Mouse (Mus musculus): ENCODE results near the gene Srek1ip1.

Gene Srek1ip1

GRCm38 (mm10) chr13:104792184-104792583, at the start of gene Srek1ip1:
Srek1ip1 (plus strand) TSS chr13:104792484.
- DNase-seq (ENCODE audit: low spot score in 2 of 2): no peak

DNA sequence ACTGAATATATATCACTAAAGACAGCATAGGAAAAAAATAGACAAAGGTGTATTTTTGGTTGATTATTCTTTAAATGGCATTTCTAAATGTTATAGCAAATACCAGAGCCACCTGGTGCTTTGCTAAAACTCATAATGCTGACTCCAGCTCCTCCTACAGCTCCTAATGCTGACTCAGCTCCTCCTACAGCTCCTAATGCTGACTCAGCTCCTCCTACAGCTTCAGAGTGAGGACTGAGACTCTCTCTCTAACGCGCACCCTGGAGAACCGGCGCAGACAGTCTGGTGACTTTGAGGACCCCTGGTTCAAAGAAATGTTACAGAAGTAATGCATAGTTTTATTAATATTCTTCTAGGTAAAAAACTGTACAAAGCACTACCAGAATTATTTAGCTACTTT, 49.4 kb upstream of the Srek1ip1 start:
- DNase-seq (ENCODE audit: low spot score in 2 of 2): no peak

DNA sequence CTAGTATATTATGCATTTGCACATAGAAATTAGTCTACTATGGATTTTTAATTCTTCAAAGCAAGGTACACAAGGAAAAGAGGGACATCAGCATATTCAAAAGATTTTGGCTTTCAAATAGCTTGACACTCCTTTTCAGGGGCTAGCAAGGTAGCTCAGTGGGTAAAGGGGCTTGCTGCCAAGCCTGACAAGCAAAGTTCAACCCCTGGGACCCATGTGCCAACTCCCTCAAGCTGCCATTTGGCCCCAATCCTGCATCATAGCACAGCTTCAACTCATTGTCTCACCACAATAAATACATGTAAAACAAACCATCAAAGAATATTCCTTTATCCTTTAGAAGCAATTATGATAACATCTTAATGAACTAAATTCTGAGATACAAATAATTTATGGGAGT, 45.3 kb upstream of the Srek1ip1 start:
- no peak for DNase-seq (ENCODE audit: low spot score in 2 of 2)

- no peak for DNase-seq (ENCODE audit: low spot score in 2 of 2)
These were observed 32.9 kb upstream of the Srek1ip1 start for GRCm38 (mm10) chr13:104759381-104759780.

DNA sequence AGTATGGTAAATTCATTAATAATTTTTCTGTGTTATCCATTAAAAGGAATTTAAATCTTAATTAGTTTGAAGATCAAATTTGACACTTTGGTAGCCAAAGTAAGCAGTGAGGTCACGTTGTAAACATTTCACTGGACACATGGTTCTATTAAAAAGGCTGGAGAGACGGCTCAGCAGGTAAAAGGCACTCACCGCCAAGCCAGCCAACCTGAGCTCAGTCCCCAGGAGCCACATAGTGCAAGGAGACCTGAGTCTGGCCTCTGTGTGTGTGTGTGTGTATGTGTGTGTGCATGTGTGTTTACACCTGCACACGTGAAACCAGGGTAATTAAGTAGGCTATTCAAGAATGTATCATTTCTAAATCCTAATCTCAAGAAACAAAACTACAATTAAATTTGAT, 29.9 kb upstream of the Srek1ip1 start:
- DNase-seq (ENCODE audit: low spot score in 2 of 2): no peak

GRCm38 (mm10) chr13:104763193-104763592, 29.1 kb upstream of the Srek1ip1 start:
- no peak for DNase-seq (ENCODE audit: low spot score in 2 of 2)

GRCm38 (mm10) chr13:104779104-104779670, 13.1 kb upstream of the Srek1ip1 start:
- DNase-seq (ENCODE audit: low spot score in 2 of 2): no peak

GRCm38 (mm10) chr13:104787260-104787659, 5.0 kb upstream of the Srek1ip1 start:
- DNase-seq (ENCODE audit: low spot score in 2 of 2): no peak

GRCm38 (mm10) chr13:104789663-104790062, 2.6 kb upstream of the Srek1ip1 start:
- peak in 1 of 2 experiments; percentile 37 for DNase-seq (ENCODE audit: low spot score in 2 of 2)

GRCm38 (mm10) chr13:104794421-104794820, 2.1 kb downstream of the Srek1ip1 start:
- no peak for DNase-seq (ENCODE audit: low spot score in 2 of 2)

GRCm38 (mm10) chr13:104799067-104799466, 6.8 kb downstream of the Srek1ip1 start:
- no peak for DNase-seq (ENCODE audit: low spot score in 2 of 2)

- DNase-seq (ENCODE audit: low spot score in 2 of 2): no peak
These were observed 7.4 kb downstream of the Srek1ip1 start for GRCm38 (mm10) chr13:104799566-104800182.

GRCm38 (mm10) chr13:104805681-104806080, 13.4 kb downstream of the Srek1ip1 start:
- peak in 1 of 2 experiments; percentile 17 for DNase-seq (ENCODE audit: low spot score in 2 of 2)

- DNase-seq (ENCODE audit: low spot score in 2 of 2): no peak
These were observed 24.0 kb downstream of the Srek1ip1 start for GRCm38 (mm10) chr13:104816270-104816634.

GRCm38 (mm10) chr13:104816635-104817571, 24.6 kb downstream of the Srek1ip1 start, which contains the start of gene Cwc27:
Cwc27 (minus strand) TSS chr13:104817142.
- DNase-seq (ENCODE audit: low spot score in 2 of 2): peak; percentile 85 to 89

GRCm38 (mm10) chr13:104817696-104818095, 25.4 kb downstream of the Srek1ip1 start:
- DNase-seq (ENCODE audit: low spot score in 2 of 2): no peak

DNA sequence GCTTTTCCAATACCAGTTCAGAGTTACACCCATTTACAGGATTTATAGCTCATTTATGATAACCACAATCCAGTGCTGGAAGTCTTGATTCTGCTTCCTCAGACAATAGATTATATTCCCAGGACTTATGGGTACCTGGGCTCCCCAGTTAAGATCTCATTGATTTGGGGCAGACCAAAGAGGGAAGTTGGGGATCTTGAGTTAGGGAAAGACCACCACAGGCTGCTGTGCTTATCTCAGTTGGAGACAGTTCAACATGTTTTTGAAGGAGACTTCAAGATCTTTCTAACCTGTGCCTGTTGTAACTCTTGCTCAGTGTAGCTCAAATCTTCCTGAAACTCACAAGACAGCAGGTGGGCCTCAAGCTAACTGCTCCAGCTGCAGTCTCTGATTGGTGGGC, 28.9 kb downstream of the Srek1ip1 start:
- DNase-seq (ENCODE audit: low spot score in 2 of 2): no peak

DNA sequence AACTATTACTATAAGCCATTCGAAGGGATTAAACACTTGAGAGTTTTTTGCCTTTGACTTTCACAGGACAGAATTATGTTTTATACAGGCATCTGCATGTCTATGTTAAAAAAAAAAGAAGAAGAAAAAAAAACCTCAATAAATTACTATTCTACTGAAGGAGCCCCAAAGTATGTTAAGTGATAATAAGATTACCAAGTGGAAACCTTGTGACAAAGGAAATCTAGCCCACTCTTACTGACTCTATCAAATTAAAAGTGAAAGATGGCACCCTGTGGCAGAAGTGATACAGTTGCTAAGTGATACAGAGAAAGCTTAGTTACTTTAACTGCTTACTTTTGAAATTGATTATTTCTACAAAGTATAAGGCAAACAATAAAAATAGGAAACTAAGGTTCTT, 29.6 kb downstream of the Srek1ip1 start:
- DNase-seq (ENCODE audit: low spot score in 2 of 2): no peak

- no peak for DNase-seq (ENCODE audit: low spot score in 2 of 2)
These were observed 30.1 kb downstream of the Srek1ip1 start for GRCm38 (mm10) chr13:104822411-104822838.

DNA sequence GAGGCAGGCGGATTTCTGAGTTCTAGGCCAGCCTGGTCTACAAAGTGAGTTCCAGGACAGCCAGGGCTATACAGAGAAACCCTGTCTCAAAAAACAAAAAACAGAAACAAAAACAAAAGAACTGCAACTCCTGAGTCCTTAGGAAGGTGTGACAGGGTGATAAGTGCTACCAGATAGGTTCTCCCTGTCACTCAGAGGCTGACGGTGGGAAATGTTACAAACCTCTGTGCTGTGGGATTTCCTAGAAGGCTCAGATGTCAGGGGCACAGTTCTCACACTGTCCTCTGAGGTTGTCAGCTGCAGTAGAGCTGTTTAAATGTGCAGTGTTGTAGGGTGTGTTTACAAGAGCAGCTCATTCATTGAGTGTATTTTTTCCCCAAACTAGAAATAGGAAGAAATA, 33.2 kb downstream of the Srek1ip1 start:
- DNase-seq (ENCODE audit: low spot score in 2 of 2): no peak

DNA sequence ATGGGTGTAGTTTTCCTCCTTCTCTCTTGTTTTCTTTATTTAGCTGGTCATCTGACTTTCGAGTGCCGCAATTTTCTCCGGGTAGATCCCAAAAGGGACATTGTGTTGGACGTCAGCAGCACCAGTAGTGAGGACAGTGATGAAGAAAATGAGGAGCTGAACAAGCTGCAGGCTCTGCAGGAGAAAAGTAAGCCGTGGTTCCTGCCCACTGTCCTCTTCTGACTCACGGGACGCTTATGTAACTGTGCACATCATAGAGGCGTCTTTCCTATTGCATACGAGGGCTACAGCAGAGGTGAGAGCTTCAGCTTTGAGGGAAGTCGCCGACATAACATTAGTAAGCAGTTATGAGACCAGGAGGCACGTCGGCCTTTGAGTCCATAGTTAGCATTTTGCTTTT, 40.5 kb downstream of the Srek1ip1 start:
- DNase-seq (ENCODE audit: low spot score in 2 of 2): no peak

DNA sequence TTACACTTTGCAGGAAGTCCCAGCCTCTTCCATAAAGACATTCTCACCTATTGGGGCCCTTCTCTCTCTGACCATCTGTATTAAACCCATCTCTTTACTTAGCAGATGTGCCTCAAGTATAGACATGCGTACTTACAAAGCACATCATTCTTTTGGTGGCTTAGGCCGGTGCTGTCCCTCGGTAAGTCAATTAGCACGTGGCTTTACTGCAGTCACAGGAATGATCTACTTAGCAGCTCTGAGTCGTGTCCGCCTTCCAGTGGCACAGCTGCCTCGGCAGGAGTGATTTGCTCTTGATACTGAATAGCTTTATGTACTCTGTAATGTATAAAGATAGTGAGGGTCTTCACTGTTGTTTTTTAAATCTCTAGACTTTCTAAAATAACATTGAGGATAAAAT, 45.3 kb downstream of the Srek1ip1 start:
- DNase-seq (ENCODE audit: low spot score in 2 of 2): no peak

DNA sequence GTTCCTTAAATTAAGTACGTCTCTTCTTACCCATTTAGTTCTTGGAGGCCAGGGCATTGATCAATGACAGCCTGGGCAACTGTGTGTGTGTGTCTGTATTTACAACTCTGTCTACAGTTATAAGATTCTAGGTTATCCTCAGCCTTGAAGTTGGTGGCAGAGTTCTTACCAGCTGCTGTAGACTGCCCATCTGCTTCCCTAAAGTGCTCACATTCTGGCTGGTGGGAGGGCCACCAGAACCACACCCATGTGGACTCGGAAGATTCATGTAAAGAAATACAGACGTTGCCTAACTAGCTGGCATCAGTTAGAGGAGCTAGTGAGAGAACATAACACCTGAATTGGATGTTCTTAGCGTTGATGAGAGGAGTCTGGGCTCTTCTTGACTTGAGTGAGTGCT, 49.7 kb downstream of the Srek1ip1 start:
- DNase-seq (ENCODE audit: low spot score in 2 of 2): no peak

All from frontal cortex, postnatal 36 days (tissue).